Mouse (Mus musculus) intestine, embryonic 16.5 days (tissue): ENCODE data around the gene Lrrc58. TPM values are rescaled to one million over a fixed set of nuclear protein-coding genes. Genes with fewer than 3 reads are reported as not detected.
A peak's percentile ranks its signal among the peaks of the same experiment; 100 is the strongest.

Source experiments
- ATAC-seq: fragments of 200-750 bp; cut with Nextera tagmentation; 2 replicates; pipeline ENCODE4 v1.8.0; 2017; ENCODE audit warnings: moderate TSS enrichment, moderate library complexity
- H3K27ac ChIP-seq: fragments of 300-500 bp; sonication (generic); 2 replicates; pipeline ENCODE4 v1.5.1; 2014; ENCODE audit warnings: mild to moderate bottlenecking, low read length
- H3K27me3 ChIP-seq: fragments of 300-500 bp; sonication (generic); replicated peaks from 2 replicates; pipeline ENCODE4 v1.6.1; 2014; ENCODE audit warnings: low read length, control low read depth, mixed read lengths; ENCODE audit not compliant: control insufficient read depth, insufficient read depth
- H3K36me3 ChIP-seq: fragments of 300-500 bp; sonication (generic); 2 replicates; pipeline ENCODE4 v1.6.1; 2014; ENCODE audit warnings: low read length, control low read depth; ENCODE audit not compliant: control insufficient read depth, insufficient read depth
- H3K4me1 ChIP-seq: fragments of 300-500 bp; sonication (generic); 2 replicates; pipeline ENCODE4 v1.6.1; 2014; ENCODE audit warnings: low read length, control low read depth, mixed read lengths; ENCODE audit not compliant: control insufficient read depth, insufficient read depth
- H3K4me2 ChIP-seq: fragments of 300-500 bp; sonication (generic); 2 replicates; pipeline ENCODE4 v1.6.1; 2014; ENCODE audit warnings: low read depth, low read length, control low read depth
- H3K4me3 ChIP-seq: fragments of 300-500 bp; sonication (generic); 2 replicates; pipeline ENCODE4 v1.5.1; 2014; ENCODE audit warnings: mild to moderate bottlenecking, low read length
- H3K9ac ChIP-seq: fragments of 300-500 bp; sonication (generic); 2 replicates; pipeline ENCODE4 v1.6.1; 2014; ENCODE audit warnings: low read depth, low read length
- H3K9me3 ChIP-seq: fragments of 300-500 bp; sonication (generic); 2 replicates; pipeline ENCODE4 v1.6.1; 2016; ENCODE audit warnings: low read length, control low read depth; ENCODE audit not compliant: control insufficient read depth
- WGBS: fragments of 180-500 bp; shearing (Covaris S2); extraction: QIAGEN DNeasy Blood & Tissue Kit; methylation state at CpG from one replicate; pipeline ENCODE4 v1.1.7; 2014; 5-methylcytosine and 5-hydroxymethylcytosine counted together
- polyA plus RNA-seq: library from polyadenylated mRNA; unstranded; fragments of >200 nt; fragmentation: Nextera tagmentation; extraction: Ambion mirVana; gene quantifications from 2 replicates; pipeline ENCODE4 v1.2.1, GENCODE M21; 2015

The Lrrc58 gene
- polyA plus RNA-seq, 1 experiment from 2014 or later = 33.5 TPM

DNA sequence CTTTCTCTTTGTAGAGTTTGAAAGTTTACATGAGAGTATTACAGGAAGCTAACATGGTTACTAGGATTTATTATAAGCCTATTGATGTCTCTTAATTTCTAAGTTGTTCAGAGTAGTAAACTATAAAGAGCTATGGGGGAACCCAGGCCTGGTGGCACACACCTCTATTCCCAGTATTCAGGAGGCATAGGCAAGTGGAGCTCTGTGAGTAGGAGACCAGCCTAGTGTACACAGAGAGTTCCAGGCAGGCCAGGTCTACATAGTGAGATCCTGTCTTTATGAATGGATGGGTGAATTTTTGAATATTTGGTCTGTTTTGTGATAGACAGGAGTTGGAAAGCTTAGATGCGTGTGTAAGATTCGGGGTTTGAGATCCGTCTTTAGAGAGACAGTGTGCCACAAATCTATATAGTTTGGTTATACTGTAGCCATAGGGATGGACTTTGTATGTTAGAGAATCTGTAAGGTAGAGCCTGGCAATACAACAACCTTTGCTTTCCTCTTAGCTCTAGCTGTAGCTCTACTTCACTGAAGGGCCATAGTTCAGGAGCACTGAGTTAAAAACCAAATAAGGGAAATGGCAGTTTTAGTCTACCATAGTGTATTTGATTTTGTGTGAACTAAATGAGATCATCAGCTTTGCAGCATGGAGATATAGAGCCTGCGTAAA, 11.7 kb downstream of the Lrrc58 start:
- Histone ChIP-seq H3K27ac (no peak overlapping the region), H3K4me3 (no peak overlapping the region), H3K9ac (no peak overlapping the region), H3K9me3 (no peaks in the 10 kb centered on the region), H3K27me3 (no peaks in the 10 kb centered on the region), H3K4me1 (0 out of 2 replicates have a peak, but pooled peaks cover 2% of the 10 kb centered on the region), H3K36me3 (peaks cover 8% of the 10 kb centered on the region), H3K4me2 (no peak overlapping the region)
- WGBS = 93% methylated on average over 4 of the region's 4 CpGs
- ATAC-seq = peak; percentile 62

DNA sequence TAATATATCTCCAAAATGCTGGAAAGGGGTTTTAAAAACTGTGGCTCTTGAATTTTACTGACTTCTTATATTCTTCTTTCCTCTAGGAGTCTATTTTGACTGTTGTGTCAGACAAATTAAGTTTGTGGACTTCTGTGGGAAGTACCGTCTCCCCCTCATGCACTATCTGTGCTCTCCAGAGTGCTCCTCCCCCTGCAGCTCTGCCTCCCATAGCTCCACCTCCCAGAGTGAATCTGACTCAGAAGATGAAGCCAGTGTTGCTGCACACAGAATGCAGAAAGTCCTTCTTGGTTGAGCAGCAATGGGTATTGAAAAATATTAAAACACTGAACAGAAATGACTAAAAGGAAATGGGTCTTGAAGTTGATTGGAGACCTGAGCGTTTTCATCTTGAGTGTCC, 13.0 kb downstream of the Lrrc58 start:
- H3K36me3 ChIP-seq = peaks cover 8% of the 10 kb centered on the region
- H3K27ac ChIP-seq = no peak overlapping the region
- no peak overlapping the region for H3K4me3 ChIP-seq
- ATAC-seq = no peak
- no peaks in the 10 kb centered on the region for H3K27me3 ChIP-seq
- H3K4me1 ChIP-seq = 0 out of 2 replicates have a peak, but pooled peaks cover 2% of the 10 kb centered on the region
- no peak overlapping the region for H3K4me2 ChIP-seq
- no peaks in the 10 kb centered on the region for H3K9me3 ChIP-seq
- no peak overlapping the region for H3K9ac ChIP-seq
- WGBS = 73% methylated on average over 2 of the region's 2 CpGs

DNA sequence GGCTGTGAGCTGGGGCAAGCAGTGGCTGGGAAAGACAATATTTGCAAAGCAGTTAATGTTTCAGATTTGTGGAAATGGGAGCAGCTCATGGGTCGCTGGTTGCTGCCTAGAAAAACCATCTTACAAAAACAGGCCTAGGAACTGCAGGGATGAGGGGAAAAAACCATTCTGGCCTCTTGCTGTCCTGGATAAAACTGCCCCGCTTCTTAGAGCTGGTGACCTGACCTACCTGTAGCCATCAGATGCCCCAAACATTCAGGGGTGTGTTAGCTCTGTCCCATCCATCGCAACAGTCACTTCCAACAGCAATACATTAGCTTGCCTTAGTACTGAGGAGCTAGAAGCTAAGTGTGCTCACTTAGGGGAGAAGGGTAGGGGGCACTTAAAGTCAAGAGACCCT, 20.8 kb downstream of the Lrrc58 start:
- no peak for ATAC-seq
- Histone ChIP-seq H3K4me2 (no peak overlapping the region), H3K9me3 (no peaks in the 10 kb centered on the region), H3K4me1 (peaks cover 4% of the 10 kb centered on the region; the same call in 1 of the 2 replicates), H3K27ac (no peak overlapping the region), H3K4me3 (no peak overlapping the region), H3K9ac (no peak overlapping the region), H3K36me3 (no peaks in the 10 kb centered on the region), H3K27me3 (no peaks in the 10 kb centered on the region)
- 85% methylated on average over 3 of the region's 3 CpGs for WGBS

DNA sequence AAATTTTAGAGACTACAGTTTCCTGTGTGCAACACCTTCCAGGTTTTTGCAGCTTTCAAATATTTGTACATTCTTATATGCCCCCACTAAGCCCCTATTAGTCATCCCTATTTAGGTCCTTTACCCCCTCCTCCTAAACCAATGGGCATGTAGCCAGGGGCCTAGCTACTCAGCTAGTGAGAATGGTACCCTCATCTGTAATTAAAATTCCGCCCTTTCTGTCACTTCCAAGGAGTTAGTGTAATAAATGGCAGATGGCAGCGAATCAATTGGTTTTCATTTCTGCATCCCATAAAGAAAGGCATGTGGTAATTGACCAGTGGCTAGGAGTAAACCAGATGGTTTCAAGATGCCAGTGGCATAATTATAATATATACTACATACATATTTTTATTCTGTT, 24.5 kb downstream of the Lrrc58 start:
- H3K27me3 ChIP-seq = no peaks in the 10 kb centered on the region
- 67% methylated on average over 2 of the region's 2 CpGs for WGBS
- no peak overlapping the region for H3K4me2 ChIP-seq
- no peaks in the 10 kb centered on the region for H3K9me3 ChIP-seq
- no peak overlapping the region for H3K9ac ChIP-seq
- H3K4me1 ChIP-seq = peaks cover 6% of the 10 kb centered on the region; the same call in 1 of the 2 replicates
- no peak overlapping the region for H3K27ac ChIP-seq
- no peak for ATAC-seq
- no peaks in the 10 kb centered on the region for H3K36me3 ChIP-seq
- no peak overlapping the region for H3K4me3 ChIP-seq

DNA sequence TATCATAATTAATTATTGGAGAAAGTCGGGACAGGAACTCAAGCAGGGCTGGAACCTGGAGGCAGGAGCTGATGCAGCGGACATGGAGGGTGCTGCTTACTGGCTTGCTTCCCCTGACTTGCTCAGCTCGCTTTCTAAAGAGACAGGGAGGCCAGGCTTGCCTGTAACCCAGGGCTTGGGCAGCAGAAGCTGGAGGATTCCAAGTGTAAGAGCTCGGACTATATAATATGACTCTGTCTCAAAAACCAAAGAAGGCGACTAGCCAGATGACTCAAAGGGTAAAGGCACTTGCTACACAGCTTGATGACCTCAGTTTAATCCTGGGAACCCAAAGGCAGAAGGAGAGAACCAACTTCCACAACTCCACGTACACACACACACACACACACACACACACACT, 25.2 kb downstream of the Lrrc58 start:
- Histone ChIP-seq H3K36me3 (no peaks in the 10 kb centered on the region), H3K4me2 (no peak overlapping the region), H3K27me3 (no peaks in the 10 kb centered on the region), H3K27ac (no peak overlapping the region), H3K9me3 (no peaks in the 10 kb centered on the region), H3K4me1 (peaks cover 6% of the 10 kb centered on the region; the same call in 1 of the 2 replicates), H3K4me3 (no peak overlapping the region), H3K9ac (no peak overlapping the region)
- no peak for ATAC-seq
- WGBS = 56% methylated on average over 6 of the region's 6 CpGs

DNA sequence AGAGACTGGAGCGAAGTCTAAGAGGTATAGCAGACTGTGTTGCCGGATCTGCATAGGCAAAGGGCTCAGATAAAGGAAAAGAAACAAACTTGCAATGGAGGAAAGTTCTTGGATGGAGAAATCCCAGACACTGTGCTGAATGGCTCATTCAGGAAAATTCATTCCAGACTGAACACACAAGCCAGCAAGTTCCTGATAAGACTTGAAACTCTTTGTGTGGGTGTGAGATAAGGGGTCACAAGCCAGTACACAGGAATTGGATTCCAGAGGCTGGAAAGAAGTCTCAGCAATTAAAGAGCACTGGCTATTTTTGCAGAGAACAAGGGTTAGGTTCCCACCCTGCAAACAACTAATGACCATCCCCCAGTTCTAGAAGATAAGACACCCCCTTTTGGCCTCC, 25.8 kb downstream of the Lrrc58 start:
- no peaks in the 10 kb centered on the region for H3K27me3 ChIP-seq
- 67% methylated on average over 2 of the region's 2 CpGs for WGBS
- no peaks in the 10 kb centered on the region for H3K36me3 ChIP-seq
- no peak overlapping the region for H3K9ac ChIP-seq
- peaks cover 6% of the 10 kb centered on the region; the same call in 1 of the 2 replicates for H3K4me1 ChIP-seq
- no peak overlapping the region for H3K4me3 ChIP-seq
- H3K9me3 ChIP-seq = no peaks in the 10 kb centered on the region
- no peak overlapping the region for H3K4me2 ChIP-seq
- peak overlapping the region; percentile 9; the same call in 1 of the 2 replicates for H3K27ac ChIP-seq
- peak; percentile 88 for ATAC-seq

DNA sequence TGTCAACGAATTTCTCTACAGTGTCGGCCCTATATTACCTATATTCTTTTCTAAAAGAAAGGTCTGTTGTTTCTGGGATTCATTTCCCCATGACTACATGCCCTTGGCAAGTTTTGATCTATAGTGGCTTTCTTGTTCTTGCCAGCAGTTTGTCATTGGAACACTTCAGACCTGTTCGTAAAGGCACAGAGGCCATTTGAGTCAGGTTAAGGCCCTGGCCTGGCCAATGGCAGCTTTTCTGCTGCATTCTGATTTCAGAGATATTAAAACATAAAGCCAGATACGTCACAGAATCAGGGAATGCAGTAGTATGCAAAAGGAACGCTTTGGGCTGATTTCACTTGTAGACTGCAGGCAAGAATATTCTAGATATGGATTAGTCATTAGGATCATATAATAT, 30.6 kb downstream of the Lrrc58 start:
- Histone ChIP-seq H3K9ac (no peak overlapping the region), H3K27ac (no peak overlapping the region), H3K4me2 (no peak overlapping the region), H3K27me3 (no peaks in the 10 kb centered on the region), H3K9me3 (no peaks in the 10 kb centered on the region), H3K4me1 (peaks cover 6% of the 10 kb centered on the region; the same call in 1 of the 2 replicates), H3K4me3 (no peak overlapping the region), H3K36me3 (no peaks in the 10 kb centered on the region)
- 88% methylated on average over 5 of the region's 5 CpGs for WGBS
- ATAC-seq = no peak

DNA sequence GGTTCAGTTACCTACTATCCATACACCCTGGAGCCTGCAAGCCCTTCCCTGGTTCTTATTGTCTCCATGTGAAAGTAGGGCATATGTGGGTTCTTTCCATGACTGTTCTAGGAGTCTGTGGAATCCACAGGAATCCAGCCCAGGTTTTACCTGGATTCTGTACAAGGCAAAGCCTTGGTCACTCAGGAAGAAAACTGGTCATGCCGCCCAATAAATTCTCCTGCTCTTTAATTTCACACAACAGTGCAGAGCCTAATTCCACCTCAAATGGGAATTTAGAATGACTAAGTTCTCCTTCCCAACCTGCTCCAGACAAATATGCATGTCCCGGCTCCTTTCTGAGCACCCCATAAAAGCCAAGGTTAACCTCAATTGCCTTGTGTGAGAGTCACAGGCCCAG, 31.2 kb downstream of the Lrrc58 start:
- 31% methylated on average over 2 of the region's 2 CpGs for WGBS
- no peak for ATAC-seq
- no peaks in the 10 kb centered on the region for H3K9me3 ChIP-seq
- no peak overlapping the region for H3K4me2 ChIP-seq
- H3K27ac ChIP-seq = no peak overlapping the region
- H3K27me3 ChIP-seq = no peaks in the 10 kb centered on the region
- H3K9ac ChIP-seq = no peak overlapping the region
- H3K4me3 ChIP-seq = no peak overlapping the region
- no peaks in the 10 kb centered on the region for H3K36me3 ChIP-seq
- peaks cover 3% of the 10 kb centered on the region; the same call in 1 of the 2 replicates for H3K4me1 ChIP-seq

DNA sequence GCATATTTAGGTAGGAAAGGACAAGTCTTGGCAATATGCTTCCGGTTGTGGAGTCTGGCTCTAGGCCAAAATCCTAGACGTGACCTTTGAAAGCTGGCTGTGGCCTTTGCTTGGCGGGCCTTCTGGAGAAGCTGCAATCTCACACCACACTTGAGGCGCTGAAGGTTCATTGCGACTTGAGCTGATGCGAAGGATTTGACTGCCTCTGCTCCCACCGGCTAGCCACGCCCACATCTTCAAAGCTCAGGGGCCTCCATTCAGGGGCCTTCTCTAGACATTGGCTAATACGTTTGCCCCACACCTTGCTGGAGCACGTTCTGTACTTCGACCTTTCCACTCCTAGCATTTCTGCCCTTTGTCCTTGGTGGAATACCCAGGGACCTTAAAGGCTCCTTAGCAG, 33.1 kb downstream of the Lrrc58 start:
- Histone ChIP-seq H3K27ac (peak overlapping the region; percentile 72), H3K4me1 (peaks cover 3% of the 10 kb centered on the region; the same call in 1 of the 2 replicates), H3K4me2 (no peak overlapping the region), H3K36me3 (no peaks in the 10 kb centered on the region), H3K9me3 (no peaks in the 10 kb centered on the region), H3K4me3 (no peak overlapping the region), H3K27me3 (no peaks in the 10 kb centered on the region), H3K9ac (no peak overlapping the region)
- ATAC-seq = peak; percentile 98
- 36% methylated on average over 11 of the region's 11 CpGs for WGBS

DNA sequence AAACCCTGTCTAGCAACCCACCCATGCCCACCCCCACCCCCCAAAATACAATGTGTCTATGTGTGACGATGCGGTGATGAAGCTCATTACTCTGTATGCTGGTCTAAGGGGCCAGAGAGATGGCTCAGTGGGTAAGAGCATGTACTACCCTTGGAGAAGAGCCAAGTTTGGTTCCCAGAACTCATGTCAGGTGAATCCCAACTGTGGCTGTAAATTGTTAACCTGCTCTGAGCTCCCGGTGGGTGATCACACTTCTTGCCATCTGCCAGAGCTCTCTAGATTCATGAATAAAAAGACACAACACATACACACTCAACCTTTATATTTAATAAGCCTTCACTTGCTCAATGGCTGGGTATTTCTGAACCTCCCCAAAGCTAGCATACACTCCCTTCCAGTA, 38.3 kb downstream of the Lrrc58 start:
- Histone ChIP-seq H3K9me3 (no peaks in the 10 kb centered on the region), H3K27ac (no peak overlapping the region), H3K36me3 (no peaks in the 10 kb centered on the region), H3K4me1 (no peaks in the 10 kb centered on the region), H3K9ac (no peak overlapping the region), H3K27me3 (no peaks in the 10 kb centered on the region), H3K4me2 (no peak overlapping the region), H3K4me3 (no peak overlapping the region)
- no peak for ATAC-seq
- 94% methylated on average over 3 of the region's 3 CpGs for WGBS
